Mouse (Mus musculus) neural tube, postnatal 0 days (tissue): ENCODE measurements around the gene Dbf4. TPM values are rescaled to one million over a fixed set of nuclear protein-coding genes. Genes with fewer than 3 reads are reported as not detected.

Source experiments
- polyA plus RNA-seq: library from polyadenylated mRNA; unstranded; fragments of >200 nt; fragmentation: Nextera tagmentation; extraction: Ambion mirVana; gene quantifications from 2 replicates; pipeline ENCODE4 v1.2.1, GENCODE M21; 2015

Gene Dbf4
- 4.8 and 5.3 TPM in 2 replicates for polyA plus RNA-seq

DNA sequence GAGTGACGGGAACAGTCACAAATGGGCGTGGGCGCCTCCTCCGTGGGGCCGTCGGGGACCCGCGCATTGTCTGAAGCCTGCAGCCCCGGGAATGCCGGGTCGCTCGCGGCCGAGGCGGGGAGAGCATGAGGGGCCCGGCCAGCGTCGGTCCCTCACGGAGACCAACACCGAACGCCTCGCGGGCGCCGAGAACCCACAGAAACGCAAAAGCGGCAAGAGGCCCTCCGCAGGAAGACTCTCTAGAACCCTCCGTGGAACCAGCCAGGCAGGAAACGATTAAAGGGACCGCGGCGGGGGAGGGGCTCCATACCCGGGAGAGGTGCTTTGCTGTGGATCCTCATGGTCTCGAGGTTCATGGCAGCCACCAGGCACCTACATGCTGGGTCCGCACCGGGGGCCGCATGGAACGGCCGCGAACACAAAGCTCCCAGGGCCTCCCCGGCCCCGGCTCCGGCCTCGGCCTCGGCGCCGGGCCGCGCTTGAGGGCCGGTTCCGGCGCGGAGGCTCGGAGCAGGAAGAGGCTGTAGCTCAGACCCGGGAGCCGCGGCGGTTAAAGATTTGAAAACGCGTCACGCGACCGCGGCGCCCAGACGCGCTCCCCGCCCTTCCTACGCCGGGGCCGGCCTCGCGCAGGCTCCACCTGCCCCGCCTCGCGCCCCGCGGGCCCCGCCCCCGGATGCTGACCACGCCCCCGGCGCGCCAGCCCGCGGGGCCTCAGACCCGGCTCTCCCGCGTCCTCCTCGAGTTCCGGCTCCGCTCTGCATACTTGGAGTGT lies at the start of gene Dbf4, which contains the start of gene Slc25a40:
Dbf4 (minus strand) TSS at position 560 of the 775 bp plus-strand sequence.
Slc25a40 (plus strand) TSS at position 694 of the 775 bp plus-strand sequence.

DNA sequence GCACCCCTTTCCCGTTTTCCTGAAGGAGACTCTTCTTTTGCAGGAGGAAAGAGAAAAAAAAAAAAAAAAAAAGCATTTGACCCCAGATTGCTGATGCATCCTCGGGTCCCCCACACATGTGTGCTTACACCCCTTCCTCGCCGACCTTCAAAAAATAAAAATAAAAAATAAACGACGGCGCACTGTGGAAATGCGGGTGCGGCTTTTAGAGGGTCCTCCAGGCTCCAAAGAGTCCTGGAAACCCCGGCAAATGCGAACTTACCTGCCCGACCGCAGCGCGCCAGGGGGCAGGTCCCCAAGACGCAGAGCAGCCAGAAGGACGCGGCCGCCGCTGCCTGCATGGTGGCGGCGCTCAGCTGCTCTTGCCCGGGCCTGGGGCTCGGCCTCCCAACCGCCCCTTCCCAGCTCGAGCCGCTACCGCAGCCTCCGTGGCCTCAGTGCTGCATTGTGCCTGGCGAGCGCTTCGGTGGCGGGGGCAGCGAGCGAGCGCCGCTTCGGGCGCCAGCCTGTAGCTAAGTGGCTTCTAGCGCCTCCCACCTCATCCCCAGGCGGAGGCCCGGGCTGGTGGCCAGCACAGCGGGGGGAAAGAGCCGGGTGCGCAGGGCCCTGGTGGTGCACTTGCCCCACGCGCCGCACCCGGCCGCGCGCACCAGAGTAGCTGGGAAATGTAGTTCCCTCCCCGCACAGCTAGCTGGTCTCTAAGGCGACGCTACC lies 54.7 kb downstream of the Dbf4 start, which contains the start of gene Adam22:
Adam22 (minus strand) TSS at position 547 of the 714 bp plus-strand sequence.

Other genes with a start within 250 kb of the Dbf4 start
- gene Adam22, start 54.6 kb downstream of the Dbf4 start, polyA plus RNA-seq, result 49.6 and 50.3 TPM in 2 replicates
- gene Slc25a40, start 134 bp upstream of the Dbf4 start, polyA plus RNA-seq, result 9.8 and 10.6 TPM in 2 replicates
- gene Rundc3b, start 200.2 kb upstream of the Dbf4 start, polyA plus RNA-seq, result 32.8 and 35.3 TPM in 2 replicates
- 3.8 and 4.2 TPM in 2 replicates for gene Abcb1a, start 237.4 kb upstream of the Dbf4 start, polyA plus RNA-seq